Mouse (Mus musculus) bone marrow macrophage, adult 2 months (primary cell): ENCODE results near the gene Prkn. TPM values are rescaled to one million over a fixed set of nuclear protein-coding genes. Genes with fewer than 3 reads are reported as not detected.

Source experiments
- H3K27ac ChIP-seq: 2 replicates; pipeline ENCODE4 v1.5.1; 2012; ENCODE audit warnings: low read depth, low read length; ENCODE audit not compliant: insufficient read depth
- H3K4me1 ChIP-seq: 2 replicates; pipeline ENCODE4 v1.6.1; 2012; ENCODE audit warnings: low read length; ENCODE audit not compliant: control insufficient read depth, insufficient read depth
- H3K4me3 ChIP-seq: 2 replicates; pipeline ENCODE4 v1.5.1; 2012; ENCODE audit warnings: mild to moderate bottlenecking, low read length, moderate library complexity; ENCODE audit not compliant: insufficient read depth
- CTCF ChIP-seq: IDR thresholded peaks from 2 replicates; pipeline ENCODE4 v1.5.1; 2012; ENCODE audit warnings: low read depth, mild to moderate bottlenecking, low read length, moderate library complexity
- POLR2A ChIP-seq: IDR thresholded peaks from 2 replicates; pipeline ENCODE4 v1.6.1; 2012; ENCODE audit warnings: mild to moderate bottlenecking, low read depth, low read length, borderline replicate concordance
- polyA plus RNA-seq: library from polyadenylated mRNA; stranded (reverse); fragments of >200 nt; gene quantifications from 2 replicates; pipeline ENCODE4 v1.2.4, GENCODE M21; 2012; ENCODE audit not compliant: missing spikeins, insufficient read depth, insufficient read length

Prkn gene
- polyA plus RNA-seq, 1 experiment, result 9.9 TPM

DNA sequence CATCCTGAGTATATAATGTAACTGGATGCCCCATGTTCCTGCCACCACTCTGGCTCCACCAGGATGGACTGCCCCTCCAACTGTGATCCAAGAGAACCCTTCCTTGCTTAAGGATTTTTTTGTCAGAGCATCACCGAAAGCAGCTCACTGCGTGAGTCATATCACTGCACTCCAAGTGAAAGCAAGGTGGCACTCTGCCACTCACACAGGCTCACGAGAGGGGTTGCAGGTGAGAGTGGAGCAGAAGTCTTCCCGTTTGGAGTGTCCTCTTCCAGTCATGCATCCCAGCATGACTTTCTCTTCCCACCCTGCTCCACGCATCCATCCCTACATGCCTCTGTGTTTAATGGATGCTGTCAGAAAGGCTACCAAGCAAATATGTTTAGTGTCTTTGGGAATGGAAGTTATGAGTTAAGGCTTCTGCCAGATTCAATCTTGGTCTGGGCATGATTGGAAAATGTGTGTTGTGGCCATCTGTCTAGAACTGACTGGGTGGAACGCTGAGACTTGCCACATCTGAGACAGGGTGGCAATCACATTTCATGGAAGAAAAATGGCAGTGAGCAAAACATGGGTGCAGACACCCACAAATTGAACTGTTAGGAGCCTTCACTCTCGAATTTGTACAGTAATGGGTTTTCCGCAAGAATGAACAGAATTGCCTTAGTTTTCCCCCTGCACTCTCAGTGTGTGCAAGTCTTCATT, 778.9 kb downstream of the Prkn start:
- Histone ChIP-seq H3K27ac (no peak overlapping the region), H3K4me3 (no peak overlapping the region), H3K4me1 (no peaks in the 10 kb centered on the region)
- TF ChIP-seq CTCF (no peak), POLR2A (no peak)

DNA sequence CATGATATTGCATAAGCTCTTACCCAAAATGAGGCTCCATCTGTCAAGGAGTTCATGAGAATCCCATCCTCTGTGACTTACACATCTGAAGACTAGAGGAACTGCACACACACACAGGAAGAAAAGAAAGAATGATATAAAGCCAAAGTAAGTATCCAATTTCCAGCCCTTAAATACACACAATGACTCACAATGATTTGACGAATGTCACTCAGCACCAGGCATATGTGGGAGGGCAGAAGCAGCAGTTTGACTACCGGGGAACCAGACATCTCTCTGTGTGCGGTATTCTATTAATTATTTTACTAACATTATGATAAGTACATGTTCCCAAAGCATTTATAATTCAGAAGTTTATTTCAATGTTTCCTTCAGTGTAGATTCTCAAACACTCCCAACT, 780.6 kb downstream of the Prkn start:
- H3K4me1 ChIP-seq, result no peaks in the 10 kb centered on the region
- TF ChIP-seq POLR2A (no peak), CTCF (no peak)
- H3K27ac ChIP-seq, result no peak overlapping the region
- H3K4me3 ChIP-seq, result no peak overlapping the region

DNA sequence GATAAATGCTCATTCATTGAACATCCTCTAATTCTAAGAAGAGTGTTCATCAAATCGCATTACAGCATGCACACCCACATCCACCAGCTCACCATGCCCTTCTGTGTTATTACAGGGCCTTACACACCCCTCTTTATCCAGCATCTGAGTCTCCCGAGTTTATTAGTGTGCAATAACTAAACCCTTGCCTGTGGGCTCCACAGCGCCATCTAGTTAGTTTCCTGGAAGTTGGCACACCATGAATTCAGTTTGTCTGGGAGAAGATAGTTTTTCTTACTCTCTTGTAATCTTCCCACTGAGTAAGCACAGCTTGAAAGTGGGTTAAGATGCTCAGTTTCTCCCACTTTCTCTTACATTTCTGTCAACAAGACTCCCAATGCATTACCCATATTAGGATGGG, 781.3 kb downstream of the Prkn start:
- Histone ChIP-seq H3K4me3 (no peak overlapping the region), H3K4me1 (no peaks in the 10 kb centered on the region), H3K27ac (no peak overlapping the region)
- TF ChIP-seq POLR2A (no peak), CTCF (no peak)

DNA sequence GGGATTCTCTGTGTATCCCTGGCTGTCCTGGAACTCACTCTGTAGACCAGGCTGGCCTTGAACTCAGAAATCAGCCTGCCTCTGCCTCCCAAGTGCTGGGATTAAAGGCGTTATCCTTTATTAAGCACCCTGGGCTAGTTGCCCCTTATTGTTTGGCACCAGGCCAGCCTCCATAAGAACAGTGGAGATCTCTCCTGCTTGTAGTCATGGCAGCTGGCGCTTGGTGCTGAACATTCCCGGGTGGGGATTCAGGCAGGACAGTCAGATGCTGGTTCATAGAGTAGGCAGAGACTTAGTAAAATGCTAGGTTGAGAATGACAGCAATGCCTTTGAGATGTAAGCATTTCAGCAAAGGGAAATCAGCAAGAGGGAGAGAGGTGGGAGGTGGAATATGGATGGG, 786.1 kb downstream of the Prkn start:
- no peak overlapping the region for H3K27ac ChIP-seq
- no peaks in the 10 kb centered on the region for H3K4me1 ChIP-seq
- H3K4me3 ChIP-seq, result no peak overlapping the region
- TF ChIP-seq POLR2A (no peak), CTCF (no peak)

DNA sequence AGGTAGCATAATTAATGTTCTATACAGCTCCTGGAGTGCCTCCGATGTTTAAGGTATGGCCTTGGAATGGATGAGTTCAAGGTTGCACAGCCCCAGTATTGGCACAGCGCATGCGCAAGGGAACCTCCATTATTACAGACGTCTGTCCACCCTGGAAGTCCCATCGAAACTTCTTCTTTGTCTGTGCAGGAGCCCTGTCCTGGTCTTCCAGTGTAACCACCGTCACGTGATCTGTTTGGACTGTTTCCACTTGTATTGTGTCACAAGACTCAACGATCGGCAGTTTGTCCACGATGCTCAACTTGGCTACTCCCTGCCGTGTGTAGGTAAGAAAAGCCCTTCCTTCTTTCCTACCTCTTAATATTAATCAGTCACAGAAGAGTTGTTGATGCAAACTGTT, 794.9 kb downstream of the Prkn start:
- H3K4me1 ChIP-seq, result no peaks in the 10 kb centered on the region
- H3K27ac ChIP-seq, result no peak overlapping the region
- no peak overlapping the region for H3K4me3 ChIP-seq
- TF ChIP-seq POLR2A (no peak), CTCF (no peak)

DNA sequence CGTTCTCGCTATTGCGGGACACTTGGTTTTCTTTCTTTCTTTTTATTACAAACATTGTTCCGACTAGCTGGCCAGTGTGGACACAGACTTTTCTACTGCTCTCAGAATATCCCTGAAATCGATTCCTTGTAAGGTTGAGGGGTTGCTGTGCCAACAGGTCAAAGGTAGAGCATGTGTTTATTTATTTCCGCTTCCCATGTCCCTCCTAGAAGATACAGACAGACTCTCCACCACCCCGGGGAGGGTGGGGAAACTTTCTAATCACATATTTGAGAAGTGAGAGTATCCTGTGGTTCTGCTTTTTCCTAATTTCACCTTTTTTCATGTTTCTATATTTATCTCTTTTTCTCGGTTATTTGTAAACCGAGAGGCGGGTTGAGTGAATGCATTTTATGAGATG, 797.5 kb downstream of the Prkn start:
- H3K4me1 ChIP-seq, result no peaks in the 10 kb centered on the region
- TF ChIP-seq POLR2A, result no peak
- TF ChIP-seq CTCF, result no peak
- no peak overlapping the region for H3K4me3 ChIP-seq
- H3K27ac ChIP-seq, result no peak overlapping the region

DNA sequence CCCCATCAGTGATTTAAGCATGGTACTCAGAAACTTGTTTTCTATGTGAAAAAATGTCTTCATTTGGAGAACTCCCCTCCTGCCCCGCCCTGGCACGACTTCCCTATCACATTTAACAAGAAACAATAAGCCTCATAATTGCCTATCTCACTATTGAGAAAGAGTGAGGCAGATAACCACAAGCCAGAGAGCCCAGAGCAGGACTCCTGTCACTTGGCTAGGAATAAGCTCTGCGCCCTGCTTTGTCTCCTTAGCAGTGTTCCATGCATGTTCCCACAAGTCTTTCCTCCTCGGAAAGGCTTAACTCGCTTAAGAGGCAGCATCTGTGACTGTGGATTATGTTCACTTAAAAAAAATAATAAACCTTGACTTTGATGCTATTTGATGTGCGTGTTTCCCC, 798.3 kb downstream of the Prkn start:
- H3K27ac ChIP-seq, result no peak overlapping the region
- TF ChIP-seq POLR2A (no peak), CTCF (no peak)

DNA sequence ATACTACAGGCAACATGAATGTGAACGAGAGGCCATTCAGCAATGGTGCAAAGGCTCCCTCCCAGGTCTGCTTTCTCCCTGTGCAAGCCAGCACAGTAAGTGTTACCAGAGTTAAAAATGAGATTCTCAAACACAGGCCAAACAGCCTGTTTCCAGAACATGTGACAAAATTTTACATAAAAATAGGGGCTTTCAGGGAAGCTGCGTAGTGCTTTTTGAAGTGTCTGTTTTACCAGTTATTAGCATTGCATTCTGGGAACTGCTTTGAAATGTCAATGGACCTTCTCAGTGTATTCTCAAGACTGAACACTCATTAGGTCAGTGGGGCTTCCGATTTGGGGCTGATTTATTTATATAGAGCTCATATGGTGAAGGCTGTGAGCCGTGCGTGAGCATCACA, 799.6 kb downstream of the Prkn start:
- no peak for TF ChIP-seq CTCF
- no peaks in the 10 kb centered on the region for H3K4me1 ChIP-seq
- no peak overlapping the region for H3K27ac ChIP-seq
- no peak overlapping the region for H3K4me3 ChIP-seq

More for the DNA sequence above, 798.3 kb downstream of the Prkn start:
- H3K4me1 ChIP-seq, result no peaks in the 10 kb centered on the region
- no peak overlapping the region for H3K4me3 ChIP-seq

DNA sequence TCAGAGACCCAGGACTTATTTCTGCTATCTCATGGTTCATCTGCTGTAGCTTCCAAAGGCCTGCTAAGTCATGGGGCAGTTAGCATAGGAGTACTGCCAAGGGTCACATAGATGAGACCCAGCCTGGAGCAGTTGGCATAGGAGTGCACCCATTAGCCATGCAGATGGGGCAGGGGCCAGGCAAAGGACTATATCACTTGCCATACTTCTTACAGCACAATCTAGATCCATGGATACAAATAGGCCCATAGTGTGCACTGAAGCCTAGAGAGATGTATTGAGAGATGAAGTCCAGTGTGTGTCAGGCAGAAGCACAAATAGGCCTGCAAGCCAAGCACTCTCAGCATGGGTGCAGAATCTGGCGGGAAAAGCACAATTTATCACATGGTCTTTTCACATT, 802.1 kb downstream of the Prkn start:
- H3K27ac ChIP-seq, result no peak overlapping the region

DNA sequence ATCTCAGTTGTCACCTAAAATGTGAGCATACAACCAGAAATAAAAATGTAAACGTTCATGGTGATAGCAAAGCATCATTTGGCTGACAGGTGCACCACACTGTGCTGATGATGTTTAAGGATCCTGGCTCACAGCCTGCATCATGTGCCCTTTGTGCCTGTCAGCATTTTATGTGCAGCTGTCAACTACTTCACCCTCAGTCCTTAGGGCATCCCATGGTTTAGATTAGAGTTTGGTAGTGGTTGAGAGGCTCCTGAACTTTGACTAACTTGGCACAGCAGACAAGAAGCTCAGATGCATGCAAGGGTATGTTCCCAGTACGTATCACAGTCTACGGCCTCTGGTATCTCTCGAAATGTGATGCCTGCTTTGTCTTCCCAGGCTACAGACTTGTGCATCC, 803.8 kb downstream of the Prkn start:
- Histone ChIP-seq H3K4me3 (no peak overlapping the region), H3K4me1 (no peaks in the 10 kb centered on the region), H3K27ac (no peak overlapping the region)
- TF ChIP-seq CTCF, result no peak
- TF ChIP-seq POLR2A, result no peak

More for the DNA sequence above, 802.1 kb downstream of the Prkn start:
- no peak for TF ChIP-seq CTCF
- no peak for TF ChIP-seq POLR2A
- Histone ChIP-seq H3K4me3 (no peak overlapping the region), H3K4me1 (no peaks in the 10 kb centered on the region)
